Mouse (Mus musculus) midbrain, embryonic 10.5 days (tissue): ENCODE data around the gene Chchd1. TPM values are rescaled to one million over a fixed set of nuclear protein-coding genes. Genes with fewer than 3 reads are reported as not detected.

Experiments
- DNase-seq: peaks from one replicate; pipeline ENCODE4 v3.0.0-alpha.2; 2017; ENCODE audit warnings: low spot score
- H3K27ac ChIP-seq: fragments of 300-500 bp; sonication (generic); replicated peaks from 2 replicates; pipeline ENCODE4 v1.5.1; 2016; ENCODE audit warnings: mild to moderate bottlenecking
- H3K27me3 ChIP-seq: fragments of 300-500 bp; sonication (generic); 2 replicates; pipeline ENCODE4 v1.6.1; 2016; ENCODE audit warnings: low read depth, mild to moderate bottlenecking; ENCODE audit not compliant: poor library complexity, severe bottlenecking
- H3K36me3 ChIP-seq: fragments of 300-500 bp; sonication (generic); 2 replicates; pipeline ENCODE4 v1.6.1; 2016; ENCODE audit warnings: mild to moderate bottlenecking, moderate library complexity
- H3K4me1 ChIP-seq: fragments of 300-500 bp; sonication (generic); 2 replicates; pipeline ENCODE4 v1.6.1; 2016
- H3K4me3 ChIP-seq: fragments of 300-500 bp; sonication (generic); 2 replicates; pipeline ENCODE4 v1.5.1; 2016; ENCODE audit warnings: mild to moderate bottlenecking, moderate library complexity
- H3K9me3 ChIP-seq: fragments of 300-500 bp; sonication (generic); replicated peaks from 2 replicates; pipeline ENCODE4 v1.6.1; 2016; ENCODE audit warnings: mild to moderate bottlenecking
- WGBS: fragments of 180-500 bp; shearing (Covaris S2); methylation state at CpG from one replicate; pipeline ENCODE4 v1.1.7; 2016; 5-methylcytosine and 5-hydroxymethylcytosine counted together
- polyA plus RNA-seq: library from polyadenylated mRNA; unstranded; fragments of >200 nt; fragmentation: Nextera tagmentation; extraction: Ambion mirVana; gene quantifications from 2 replicates; pipeline ENCODE4 v1.2.1, GENCODE M21; 2016

The Chchd1 gene
- 242 and 277 TPM in 2 replicates for polyA plus RNA-seq

DNA sequence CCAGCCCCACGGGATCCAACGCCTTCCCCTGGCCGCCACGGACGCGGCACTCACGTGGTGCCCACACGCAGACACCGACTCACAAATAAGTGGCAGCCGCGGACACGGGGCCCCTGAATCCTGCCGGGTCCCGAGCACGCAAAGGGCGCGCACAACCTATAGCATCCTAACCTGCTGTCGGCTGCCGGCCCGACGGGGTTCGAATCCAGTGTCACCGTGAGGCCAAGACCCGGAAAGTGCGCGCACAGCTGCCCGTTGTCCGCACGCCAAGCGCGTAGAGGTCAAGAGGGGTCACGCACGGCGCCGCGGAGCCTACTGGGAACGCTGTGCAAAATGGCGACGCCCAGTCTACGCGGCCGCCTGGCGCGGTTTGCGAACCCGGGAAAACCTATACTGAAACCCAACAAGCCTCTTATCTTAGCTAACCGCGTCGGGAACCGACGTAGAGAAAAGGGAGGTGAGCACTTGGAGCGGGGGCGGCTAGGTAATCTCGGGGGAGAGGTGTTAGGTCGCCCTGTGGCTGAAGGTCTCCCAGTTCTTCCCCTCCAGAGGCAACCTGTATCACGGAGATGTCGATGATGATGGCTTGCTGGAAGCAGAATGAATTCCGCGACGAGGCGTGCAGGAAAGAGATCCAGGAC lies at the start of gene Chchd1:
Chchd1 (plus strand) TSS at position 266 of the 641 bp plus-strand sequence.
- Histone ChIP-seq H3K4me1 (peaks cover 49% of the 10 kb centered on the region), H3K9me3 (no peaks in the 10 kb centered on the region), H3K36me3 (peaks cover 43% of the 10 kb centered on the region), H3K27ac (peak within 1 kb of the TSS; percentile 96), H3K4me3 (peak within 1 kb of the TSS; percentile 85), H3K27me3 (no peaks in the 10 kb centered on the region)
- under 1% methylated on average over 61 of the region's 61 CpGs for WGBS
- DNase-seq: peak; percentile 94

GRCm38 (mm10) chr14:20654690-20655421 lies 48.0 kb upstream of the Chchd1 start:
- no peak overlapping the region for H3K27ac ChIP-seq
- H3K4me3 ChIP-seq: no peak overlapping the region
- DNase-seq: no peak
- H3K9me3 ChIP-seq: no peaks in the 10 kb centered on the region
- WGBS: 86% methylated on average over 9 of the region's 9 CpGs
- no peaks in the 10 kb centered on the region for H3K36me3 ChIP-seq
- peaks cover 3% of the 10 kb centered on the region for H3K27me3 ChIP-seq
- H3K4me1 ChIP-seq: no peaks in the 10 kb centered on the region; the same call in 1 of the 2 replicates

DNA sequence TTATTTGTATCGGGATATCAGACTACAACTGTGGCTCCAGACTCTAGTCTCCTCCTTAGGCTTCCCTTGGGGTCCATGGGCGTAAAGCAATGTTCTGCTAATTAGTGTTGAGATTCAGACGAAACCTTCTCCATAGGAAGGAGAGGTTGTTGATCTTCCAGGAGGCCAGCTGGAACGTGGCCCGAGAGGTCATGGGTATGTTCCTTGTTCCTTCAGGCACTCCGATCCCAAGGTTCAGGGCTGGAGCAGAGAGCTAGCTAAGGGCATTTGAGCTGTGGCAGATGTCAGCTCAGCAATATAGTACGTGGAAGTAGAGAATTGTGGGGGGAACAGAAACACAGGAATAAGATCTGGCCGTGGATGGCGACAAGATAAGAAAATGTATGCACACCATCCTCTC lies 47.1 kb upstream of the Chchd1 start:
- no peak overlapping the region for H3K27ac ChIP-seq
- no peaks in the 10 kb centered on the region for H3K36me3 ChIP-seq
- 78% methylated on average over 9 of the region's 9 CpGs for WGBS
- peaks cover 5% of the 10 kb centered on the region for H3K4me1 ChIP-seq
- H3K4me3 ChIP-seq: no peak overlapping the region
- no peaks in the 10 kb centered on the region for H3K9me3 ChIP-seq
- H3K27me3 ChIP-seq: peaks cover 7% of the 10 kb centered on the region
- no peak for DNase-seq

DNA sequence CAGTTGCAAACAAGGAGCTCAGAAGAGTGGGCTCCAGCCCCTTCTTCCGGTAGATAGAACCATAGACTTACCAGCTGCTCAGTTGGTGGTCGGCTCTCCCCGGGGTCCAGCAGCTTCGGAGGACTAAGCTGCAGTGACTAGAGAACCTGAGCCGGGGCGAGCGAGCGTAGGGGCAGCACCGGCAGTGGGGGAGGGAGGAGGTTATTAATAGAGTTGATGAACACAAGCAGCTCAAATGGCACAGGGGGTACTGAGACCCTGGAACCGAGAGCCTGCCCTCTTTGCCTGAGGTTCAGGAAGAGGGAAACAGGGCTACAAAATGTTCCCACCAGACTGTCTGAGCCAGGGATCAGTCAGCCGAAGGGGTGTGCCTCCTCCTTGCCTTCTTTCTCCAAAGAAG lies 46.4 kb upstream of the Chchd1 start, which contains the start of gene Myoz1:
Myoz1 (minus strand) TSS at position 180 of the 400 bp plus-strand sequence.
- Histone ChIP-seq H3K27ac (no peak within 1 kb of the TSS), H3K36me3 (no peaks in the 10 kb centered on the region)

DNA sequence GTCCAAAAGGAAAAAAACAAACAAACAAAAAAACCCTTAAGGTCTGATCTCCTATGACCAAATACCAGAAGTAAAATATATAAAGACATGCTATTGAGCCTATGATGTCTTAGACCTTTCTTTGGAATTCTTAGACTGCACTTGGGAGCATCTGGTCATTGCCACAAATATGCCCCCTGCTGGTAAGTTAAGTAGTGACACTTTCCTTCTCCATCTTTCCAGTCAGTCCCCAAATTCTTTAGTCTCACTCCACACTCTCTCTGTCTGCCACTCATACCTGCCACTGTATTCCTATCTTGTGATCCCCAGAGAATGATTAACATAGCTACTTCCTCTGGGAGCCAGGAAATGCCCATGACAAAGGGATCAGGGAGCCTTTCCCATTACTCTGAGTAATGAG lies 44.5 kb upstream of the Chchd1 start:
- H3K4me1 ChIP-seq: peaks cover 22% of the 10 kb centered on the region
- H3K4me3 ChIP-seq: no peak overlapping the region
- H3K27ac ChIP-seq: no peak overlapping the region
- no peak for DNase-seq
- H3K27me3 ChIP-seq: peaks cover 26% of the 10 kb centered on the region
- H3K36me3 ChIP-seq: no peaks in the 10 kb centered on the region
- H3K9me3 ChIP-seq: no peaks in the 10 kb centered on the region

More for the DNA sequence above, 46.4 kb upstream of the Chchd1 start, which contains the start of gene Myoz1:
- 32% methylated on average over 11 of the region's 11 CpGs for WGBS
- no peak for DNase-seq
- no peaks in the 10 kb centered on the region for H3K9me3 ChIP-seq
- H3K27me3 ChIP-seq: peaks cover 7% of the 10 kb centered on the region
- H3K4me3 ChIP-seq: no peak within 1 kb of the TSS
- peaks cover 9% of the 10 kb centered on the region for H3K4me1 ChIP-seq

GRCm38 (mm10) chr14:20658902-20659301 lies 43.9 kb upstream of the Chchd1 start:
- Histone ChIP-seq H3K4me1 (peaks cover 22% of the 10 kb centered on the region), H3K27ac (no peak overlapping the region), H3K36me3 (no peaks in the 10 kb centered on the region), H3K9me3 (no peaks in the 10 kb centered on the region), H3K27me3 (peaks cover 32% of the 10 kb centered on the region), H3K4me3 (no peak overlapping the region)
- WGBS: 81% methylated on average over 6 of the region's 6 CpGs
- DNase-seq: no peak

GRCm38 (mm10) chr14:20659687-20660086 lies 43.1 kb upstream of the Chchd1 start:
- Histone ChIP-seq H3K4me1 (peaks cover 28% of the 10 kb centered on the region), H3K27me3 (peaks cover 35% of the 10 kb centered on the region), H3K36me3 (no peaks in the 10 kb centered on the region), H3K9me3 (no peaks in the 10 kb centered on the region), H3K27ac (no peak overlapping the region), H3K4me3 (no peak overlapping the region)
- 94% methylated on average over 7 of the region's 7 CpGs for WGBS
- no peak for DNase-seq

GRCm38 (mm10) chr14:20660827-20661660 lies 41.8 kb upstream of the Chchd1 start:
- Histone ChIP-seq H3K4me1 (peaks cover 28% of the 10 kb centered on the region), H3K27ac (peak overlapping the region; percentile 87), H3K9me3 (no peaks in the 10 kb centered on the region), H3K4me3 (peak overlapping the region; percentile 75), H3K27me3 (peaks cover 41% of the 10 kb centered on the region), H3K36me3 (no peaks in the 10 kb centered on the region)
- WGBS: under 1% methylated on average over 52 of the region's 52 CpGs
- DNase-seq: peak; percentile 93

DNA sequence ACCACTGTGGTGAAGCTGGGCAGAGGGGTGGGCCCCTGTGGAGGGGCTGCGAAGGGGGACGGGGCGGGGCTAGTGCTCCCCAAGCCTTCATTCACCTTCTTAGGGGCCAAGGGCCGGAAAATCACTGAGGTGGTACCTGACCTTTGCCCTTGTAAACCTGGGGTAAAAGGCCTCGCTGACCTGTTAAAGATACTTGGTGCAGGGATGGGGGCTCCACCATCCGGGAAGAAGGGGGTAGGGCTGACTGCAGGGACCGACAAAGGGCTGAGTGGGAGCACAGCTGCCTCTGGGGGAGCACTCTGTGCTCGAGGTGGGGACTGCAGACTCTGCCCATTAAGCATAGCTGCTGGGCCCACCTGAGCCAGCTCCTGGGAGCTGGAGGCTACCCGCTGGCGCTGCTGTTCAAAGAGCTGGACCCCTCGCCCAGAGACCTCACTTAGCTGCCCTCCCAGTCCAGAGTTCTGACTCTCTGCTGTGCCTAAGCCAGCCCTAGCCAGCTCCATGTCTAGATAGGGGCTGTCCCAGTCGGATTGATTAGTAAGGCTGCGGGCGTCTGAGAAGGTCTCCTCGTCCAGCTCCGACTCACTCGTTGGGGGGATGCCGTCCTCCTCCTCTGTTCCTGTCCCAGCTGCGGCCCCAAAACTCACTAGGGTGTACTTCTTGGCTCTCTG lies 41.0 kb upstream of the Chchd1 start:
- Histone ChIP-seq H3K36me3 (no peaks in the 10 kb centered on the region), H3K4me3 (peak overlapping the region; percentile 75), H3K27me3 (peaks cover 41% of the 10 kb centered on the region), H3K4me1 (peaks cover 28% of the 10 kb centered on the region), H3K9me3 (no peaks in the 10 kb centered on the region), H3K27ac (peak overlapping the region; percentile 87)
- DNase-seq: peak; percentile 44
- 10% methylated on average over 19 of the region's 19 CpGs for WGBS

DNA sequence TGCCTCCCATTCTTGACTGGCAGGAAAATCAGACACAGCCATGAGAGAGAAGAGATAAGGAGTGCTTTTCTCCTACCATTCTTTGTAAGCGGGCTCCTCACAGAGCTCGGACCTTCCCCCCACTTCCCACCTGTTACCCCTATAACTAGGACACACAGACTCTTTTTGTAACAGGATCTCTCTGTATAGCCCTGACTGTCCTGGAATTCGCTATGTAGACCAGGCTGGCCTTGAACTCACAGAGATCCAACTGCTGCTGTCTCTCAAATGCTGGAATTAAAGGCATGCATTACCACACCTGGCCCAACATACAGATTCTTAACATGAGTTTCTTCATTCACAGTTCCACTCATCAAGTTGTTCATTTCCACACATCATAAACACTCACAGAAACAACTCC lies 40.1 kb upstream of the Chchd1 start:
- Histone ChIP-seq H3K4me1 (peaks cover 28% of the 10 kb centered on the region), H3K27ac (no peak overlapping the region), H3K9me3 (no peaks in the 10 kb centered on the region), H3K36me3 (no peaks in the 10 kb centered on the region), H3K4me3 (no peak overlapping the region), H3K27me3 (peaks cover 46% of the 10 kb centered on the region)
- 86% methylated on average over 3 of the region's 3 CpGs for WGBS
- no peak for DNase-seq

GRCm38 (mm10) chr14:20663601-20664000 lies 39.2 kb upstream of the Chchd1 start:
- Histone ChIP-seq H3K4me3 (no peak overlapping the region), H3K4me1 (peaks cover 28% of the 10 kb centered on the region), H3K27me3 (peaks cover 49% of the 10 kb centered on the region), H3K9me3 (no peaks in the 10 kb centered on the region), H3K27ac (no peak overlapping the region), H3K36me3 (no peaks in the 10 kb centered on the region)
- DNase-seq: no peak
- 78% methylated on average over 2 of the region's 2 CpGs for WGBS

- WGBS: 71% methylated on average over 3 of the region's 3 CpGs
- H3K27me3 ChIP-seq: peaks cover 56% of the 10 kb centered on the region
Measured at GRCm38 (mm10) chr14:20664436-20664835, 38.4 kb upstream of the Chchd1 start.

More at GRCm38 (mm10) chr14:20664436-20664835, 38.4 kb upstream of the Chchd1 start:
- H3K4me1 ChIP-seq: peaks cover 28% of the 10 kb centered on the region
- no peak overlapping the region for H3K27ac ChIP-seq
- no peak for DNase-seq
- H3K36me3 ChIP-seq: no peaks in the 10 kb centered on the region
- H3K9me3 ChIP-seq: no peaks in the 10 kb centered on the region
- no peak overlapping the region for H3K4me3 ChIP-seq
